Mouse (Mus musculus): ENCODE results near the gene Hipk3. TPM values are rescaled to one million over a fixed set of nuclear protein-coding genes. Genes with fewer than 3 reads are reported as not detected.

The Hipk3 gene
- 46.2 TPM for polyA plus RNA-seq (2017; shearing (Covaris generic))

DNA sequence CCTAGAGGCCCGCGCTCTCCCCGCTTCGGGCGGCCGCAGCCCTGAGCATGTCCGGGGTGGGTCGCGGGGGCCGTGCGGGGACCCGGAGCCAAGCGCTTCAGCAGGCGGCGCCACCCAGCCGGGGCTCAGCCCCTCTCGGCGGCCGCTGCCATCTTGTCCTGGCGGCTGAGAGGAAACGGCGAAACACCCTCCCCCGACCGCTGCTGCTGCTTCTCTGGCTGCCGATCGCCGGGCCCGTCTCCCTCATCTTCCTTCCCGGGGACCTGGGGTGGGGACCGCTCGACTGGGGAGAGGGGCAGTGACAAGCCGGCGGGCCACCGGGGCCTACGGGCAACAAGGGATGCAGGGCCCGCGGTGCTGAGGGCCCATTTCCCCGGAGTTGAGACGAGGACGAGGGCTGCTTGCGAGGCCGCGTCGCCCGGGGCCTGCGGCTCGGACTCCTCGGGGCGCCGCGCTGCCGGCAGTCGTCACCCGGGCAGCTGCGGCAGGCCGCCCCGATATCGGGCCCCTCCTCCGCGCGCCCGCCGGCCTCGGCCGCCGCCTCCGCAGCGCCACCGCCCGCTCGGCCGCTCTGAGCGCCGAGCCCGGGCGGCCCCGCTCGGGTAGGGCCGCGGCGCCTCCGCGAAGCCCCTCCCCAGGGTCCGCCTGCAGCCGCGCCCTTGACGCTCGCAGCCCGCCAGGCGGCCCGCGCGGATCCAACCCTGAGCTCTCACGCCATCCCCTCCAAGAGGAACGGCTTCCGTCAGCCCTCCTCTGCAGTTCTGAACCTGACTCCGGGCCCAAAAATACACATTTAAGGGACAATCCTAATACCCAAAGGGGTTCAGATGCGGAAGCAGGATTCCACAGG lies at the start of gene Hipk3:
Hipk3 (minus strand) TSS at position 496 of the 850 bp plus-strand sequence.

DNA sequence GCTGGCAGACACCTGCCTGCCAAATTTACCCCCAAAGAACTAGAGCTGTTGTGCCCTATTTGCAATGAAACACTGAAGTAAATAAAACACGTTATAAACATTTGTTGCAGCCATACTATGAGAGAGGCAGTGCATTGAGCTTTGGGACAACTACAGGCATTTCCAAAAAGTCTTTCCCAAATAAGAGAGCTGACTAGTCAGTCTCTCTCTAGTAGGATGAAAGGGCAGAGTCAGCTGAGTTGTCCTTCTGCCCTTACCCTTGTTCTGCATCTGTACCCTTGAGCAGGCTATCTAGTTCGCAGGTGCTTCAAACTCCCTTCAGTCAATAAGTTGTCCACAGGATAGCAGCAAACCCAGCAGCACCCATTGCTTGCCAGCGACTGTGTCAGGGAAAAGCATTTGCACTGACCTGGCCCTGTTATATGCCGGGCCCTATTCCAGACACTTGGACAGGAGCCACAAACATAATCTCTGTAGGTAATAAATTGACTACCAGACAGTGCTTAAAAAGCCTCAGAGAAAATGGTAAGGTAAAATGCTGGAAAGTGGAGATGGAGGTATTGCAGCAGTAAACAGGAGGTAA lies 83.2 kb downstream of the Hipk3 start, which contains the start of gene D430041D05Rik:
D430041D05Rik (minus strand) TSS at position 51 of the 583 bp plus-strand sequence.

Other genes starting within 250 kb of the Hipk3 start
- gene D430041D05Rik, start 83.4 kb downstream of the Hipk3 start, polyA plus RNA-seq (2017; shearing (Covaris generic)): not detected
- gene Cstf3, start 96.1 kb upstream of the Hipk3 start, polyA plus RNA-seq (2017; shearing (Covaris generic)): 47.9 TPM
- not detected for gene Tcp11l1, start 217.7 kb upstream of the Hipk3 start, polyA plus RNA-seq (2017; shearing (Covaris generic))
- gene Pin1rt1, start 221.9 kb upstream of the Hipk3 start, polyA plus RNA-seq (2017; shearing (Covaris generic)): not detected
- gene Depdc7, start 248.4 kb upstream of the Hipk3 start, polyA plus RNA-seq (2017; shearing (Covaris generic)): 0.21 TPM

Data from effector memory CD4-positive, alpha-beta T cell, adult 5 months (primary cell).